Mouse (Mus musculus): ENCODE measurements at regions not wholly inside any gene's neighbourhood (a gene's known extent, or its start where the extent isn't known, plus 50 kb on each side); places are given as distances from the start of the nearest gene placed in this dataset.

- no peak for DNase-seq (ENCODE audit: low spot score)
These were observed 296.9 kb upstream of the Gm21798 start for GRCm38 (mm10) chr15:64520568-64520967.

GRCm38 (mm10) chr15:64532260-64533120 is 285.0 kb upstream of the Gm21798 start:
- DNase-seq (ENCODE audit: low spot score) = no peak

GRCm38 (mm10) chr15:64533169-64533795 is 284.2 kb upstream of the Gm21798 start:
- DNase-seq (ENCODE audit: low spot score) = no peak

- DNase-seq (ENCODE audit: low spot score) = no peak
These were observed 283.3 kb upstream of the Gm21798 start for GRCm38 (mm10) chr15:64534166-64534565.

GRCm38 (mm10) chr15:64535160-64535559 is 282.3 kb upstream of the Gm21798 start:
- DNase-seq (ENCODE audit: low spot score) = no peak

GRCm38 (mm10) chr15:64541395-64541794 is 276.1 kb upstream of the Gm21798 start:
- DNase-seq (ENCODE audit: low spot score) = no peak

- DNase-seq (ENCODE audit: low spot score) = no peak
These were observed 275.1 kb upstream of the Gm21798 start for GRCm38 (mm10) chr15:64542250-64542901.

GRCm38 (mm10) chr15:64542908-64543307 is 274.6 kb upstream of the Gm21798 start:
- no peak for DNase-seq (ENCODE audit: low spot score)

GRCm38 (mm10) chr15:64546035-64546434 is 271.5 kb upstream of the Gm21798 start:
- DNase-seq (ENCODE audit: low spot score) = no peak

GRCm38 (mm10) chr15:64557540-64557939 is 260.0 kb upstream of the Gm21798 start:
- DNase-seq (ENCODE audit: low spot score) = no peak

GRCm38 (mm10) chr15:64558220-64558619 is 259.3 kb upstream of the Gm21798 start:
- DNase-seq (ENCODE audit: low spot score) = no peak

- DNase-seq (ENCODE audit: low spot score) = no peak
These were observed 254.9 kb upstream of the Gm21798 start for GRCm38 (mm10) chr15:64562431-64563111.

GRCm38 (mm10) chr15:64564703-64565102 is 252.8 kb upstream of the Gm21798 start:
- no peak for DNase-seq (ENCODE audit: low spot score)

GRCm38 (mm10) chr15:64576891-64577535 is 240.5 kb upstream of the Gm21798 start:
- no peak for DNase-seq (ENCODE audit: low spot score)

GRCm38 (mm10) chr15:64578991-64579390 is 238.5 kb upstream of the Gm21798 start:
- DNase-seq (ENCODE audit: low spot score) = no peak

- DNase-seq (ENCODE audit: low spot score) = no peak
These were observed 237.0 kb upstream of the Gm21798 start for GRCm38 (mm10) chr15:64580481-64580880.

GRCm38 (mm10) chr15:64581046-64581445 is 236.4 kb upstream of the Gm21798 start:
- DNase-seq (ENCODE audit: low spot score) = no peak

- DNase-seq (ENCODE audit: low spot score) = no peak
These were observed 233.4 kb upstream of the Gm21798 start for GRCm38 (mm10) chr15:64584129-64584528.

- no peak for DNase-seq (ENCODE audit: low spot score)
These were observed 230.7 kb upstream of the Gm21798 start for GRCm38 (mm10) chr15:64586776-64587175.

- DNase-seq (ENCODE audit: low spot score) = no peak
These were observed 227.2 kb upstream of the Gm21798 start for GRCm38 (mm10) chr15:64590092-64590881.

GRCm38 (mm10) chr15:64613503-64613902 is 204.0 kb upstream of the Gm21798 start:
- no peak for DNase-seq (ENCODE audit: low spot score)

Data from ovary, adult 18-20 months (tissue).